Mouse (Mus musculus) retina, embryonic 14.5 days (tissue): ENCODE measurements around the gene Ccser2.
A peak's percentile ranks its signal among the peaks of the same experiment; 100 is the strongest.

ENCODE experiments used
- DNase-seq: peaks from one replicate; pipeline ENCODE4 v3.0.0-alpha.2; 2015; ENCODE audit warnings: low spot score

Gene Ccser2

DNA sequence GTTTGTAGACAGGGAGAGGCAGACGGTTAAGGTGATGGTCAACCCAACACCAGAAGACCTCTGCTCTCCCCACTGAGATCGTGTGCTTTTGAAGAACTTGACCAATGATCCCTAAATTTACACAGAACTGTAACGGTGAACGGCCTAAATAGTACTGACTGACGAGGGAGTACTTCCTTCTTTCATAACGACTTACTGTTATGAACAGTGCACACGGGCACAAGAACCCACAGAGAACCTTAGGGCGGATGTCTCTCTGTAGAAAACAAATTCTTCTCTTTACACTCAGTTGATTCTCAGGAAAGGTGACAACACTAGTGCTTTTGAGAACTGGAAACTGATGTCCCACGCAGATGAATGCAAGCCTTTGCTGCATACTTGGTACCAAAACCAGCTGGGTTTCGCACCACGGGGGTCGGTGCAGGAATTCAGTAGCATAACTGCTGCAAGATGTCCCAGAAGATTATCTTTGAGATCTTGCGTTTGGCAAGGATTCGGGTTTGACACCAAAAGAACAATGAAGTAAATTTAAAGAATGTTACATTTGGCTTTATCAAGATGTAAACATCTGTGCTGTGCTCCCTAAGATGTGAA is 99.7 kb downstream of the Ccser2 start:
- DNase-seq, result no peak

DNA sequence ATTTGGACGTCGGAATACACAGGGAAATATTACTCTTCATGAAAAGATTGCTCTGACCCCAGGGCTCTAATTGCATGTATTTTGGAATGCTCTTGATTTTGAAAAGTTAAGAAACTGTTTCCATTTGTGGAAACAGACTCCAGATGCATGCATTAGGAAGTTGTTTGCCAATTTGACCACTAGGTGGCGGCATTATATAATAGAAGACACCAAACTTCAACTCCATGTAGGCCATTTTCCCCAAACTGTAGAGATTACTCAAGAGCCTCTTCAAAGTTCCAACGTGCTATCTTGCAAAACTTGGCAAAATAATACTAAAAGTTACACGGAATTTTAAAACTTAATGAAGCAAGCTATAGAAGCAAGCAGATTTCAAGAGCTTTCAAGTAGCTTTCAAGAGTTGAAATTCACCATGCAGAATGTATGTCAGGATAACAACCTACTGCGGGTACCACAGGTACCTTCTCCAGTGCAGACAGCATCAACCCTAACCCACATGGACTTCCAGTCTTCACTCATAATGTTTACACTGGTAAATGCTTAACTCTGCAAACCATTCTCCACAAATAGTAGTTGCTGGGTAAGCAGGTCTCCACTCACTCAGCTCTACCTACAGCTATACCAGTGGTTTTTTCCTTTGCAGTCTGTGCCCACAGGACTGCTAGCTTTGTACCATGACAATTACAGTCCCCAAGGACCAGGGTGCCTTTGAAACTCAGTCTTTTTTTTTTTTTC is 101.4 kb downstream of the Ccser2 start:
- peak; percentile 86 for DNase-seq

DNA sequence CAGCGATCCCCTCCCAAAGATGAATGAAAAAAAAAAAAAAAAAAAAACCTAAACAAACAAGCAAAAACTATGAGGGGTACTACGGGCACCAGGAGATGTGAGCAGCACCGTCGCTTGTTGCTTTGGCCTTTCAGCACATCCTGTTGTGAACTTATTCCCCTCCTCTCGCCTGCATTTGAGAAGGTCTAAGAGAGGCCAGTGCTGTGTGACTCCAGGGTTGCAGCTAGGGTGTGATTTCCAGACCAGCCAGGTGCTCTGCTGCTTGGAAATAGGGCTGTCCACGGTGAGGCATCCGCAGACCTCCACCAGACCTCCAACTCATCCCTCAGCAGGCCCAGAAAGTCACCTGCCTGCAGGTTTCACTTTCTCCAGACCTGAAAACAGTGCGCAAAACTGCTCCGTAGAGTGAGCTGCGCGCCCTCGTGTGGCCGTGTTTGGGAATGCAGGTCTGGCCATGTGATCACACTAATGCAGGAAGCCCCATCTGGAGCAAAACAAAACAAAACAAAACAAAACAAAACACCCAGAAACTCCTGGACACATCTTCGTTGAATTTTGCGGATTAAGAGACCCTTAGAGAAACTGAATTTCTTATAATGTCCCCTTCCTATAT is 104.6 kb downstream of the Ccser2 start:
- peak; percentile 89 for DNase-seq

DNA sequence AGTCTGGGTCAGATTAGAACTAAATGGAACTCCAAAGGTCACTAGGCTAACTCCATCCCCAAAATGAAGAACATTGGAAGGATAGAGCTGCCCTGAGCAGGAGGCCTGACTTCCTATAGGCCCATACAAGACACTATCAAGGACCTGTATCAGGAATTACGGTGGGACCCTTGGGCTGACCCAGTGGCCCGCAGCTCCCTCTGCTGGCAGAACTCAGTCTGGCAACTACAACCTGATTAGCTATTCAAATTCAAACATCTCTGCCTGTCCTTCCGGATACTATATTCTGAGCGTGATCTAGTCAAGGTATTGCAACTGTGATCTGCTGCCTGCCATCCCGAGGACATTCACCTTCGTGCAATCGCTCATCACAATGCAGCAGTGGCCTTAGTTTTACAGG is 106.2 kb downstream of the Ccser2 start:
- DNase-seq, result peak; percentile 81

DNA sequence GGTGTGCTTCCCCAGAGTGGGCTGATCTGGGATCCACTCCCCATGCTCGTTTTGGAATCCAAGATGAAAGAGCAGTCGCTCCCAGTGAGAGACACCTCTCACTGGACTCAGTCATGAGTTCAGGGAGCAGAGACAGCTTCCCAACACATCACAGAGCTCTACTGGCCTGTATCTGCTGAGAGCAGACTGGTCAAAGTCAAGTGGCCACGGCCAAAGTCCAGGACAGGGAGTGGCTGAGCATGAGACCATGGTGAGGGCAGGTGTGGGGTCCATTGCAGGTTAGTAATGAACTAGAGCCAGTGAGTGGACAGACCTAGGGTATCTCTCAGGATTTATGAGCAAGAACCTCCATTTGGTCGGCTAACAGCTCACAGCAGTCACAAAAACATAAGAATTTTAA is 109.6 kb downstream of the Ccser2 start:
- no peak for DNase-seq

DNA sequence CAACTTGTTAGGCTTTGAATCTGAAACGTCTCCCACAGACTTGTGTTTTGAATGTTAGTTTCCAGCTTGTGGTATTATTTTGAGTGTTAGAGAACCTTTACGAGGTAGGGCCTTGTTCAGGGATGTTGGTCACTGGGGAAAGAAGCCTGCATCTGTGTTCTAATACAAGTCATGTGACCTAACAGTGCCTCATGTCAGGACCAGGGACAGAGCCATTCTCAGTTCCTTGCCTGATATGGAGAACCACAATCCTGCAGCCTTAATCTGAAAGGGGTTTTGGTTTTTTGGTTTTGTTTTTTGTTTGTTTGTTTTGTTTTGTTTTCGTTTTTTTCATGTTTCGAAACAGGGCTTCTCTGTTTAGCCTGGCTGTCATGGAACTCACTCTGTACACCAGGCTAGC is 115.6 kb downstream of the Ccser2 start:
- no peak for DNase-seq

DNA sequence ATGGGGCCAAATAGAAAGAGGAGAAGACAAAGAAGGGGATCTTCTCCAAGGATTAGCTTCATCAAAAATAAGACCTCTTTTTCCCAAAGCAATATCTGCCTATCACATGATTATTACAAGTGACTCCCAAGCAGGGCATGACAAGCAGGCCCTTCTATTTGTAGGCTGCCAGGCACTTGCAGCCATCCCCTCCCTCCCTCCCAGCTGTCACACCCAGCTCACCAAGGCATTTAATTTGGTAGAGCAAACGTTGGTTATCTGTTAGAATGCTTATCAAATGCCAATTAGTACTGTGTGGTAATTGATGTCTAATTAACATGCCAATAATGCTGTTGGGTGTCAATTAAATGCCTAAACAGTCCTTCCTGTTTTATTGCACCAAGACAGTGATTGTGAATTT is 119.7 kb downstream of the Ccser2 start:
- DNase-seq, result no peak
